Mouse (Mus musculus) lung, embryonic 16.5 days (tissue): ENCODE results near the gene Mmp28. TPM values are rescaled to one million over a fixed set of nuclear protein-coding genes. Genes with fewer than 3 reads are reported as not detected.

Experiments used
- ATAC-seq: fragments of 200-750 bp; cut with Nextera tagmentation; 2 replicates; pipeline ENCODE4 v1.8.0; 2017; ENCODE audit warnings: low read depth, mild to moderate bottlenecking, moderate library complexity
- H3K27ac ChIP-seq: fragments of 300-500 bp; sonication (generic); 2 replicates; pipeline ENCODE4 v1.5.1; 2014; ENCODE audit warnings: mild to moderate bottlenecking, control low read depth, low read length
- H3K27me3 ChIP-seq: fragments of 300-500 bp; sonication (generic); 2 replicates; pipeline ENCODE4 v1.6.1; 2014; ENCODE audit warnings: low read depth, low read length, mixed read lengths; ENCODE audit not compliant: control insufficient read depth, insufficient read depth
- H3K36me3 ChIP-seq: fragments of 300-500 bp; sonication (generic); 2 replicates; pipeline ENCODE4 v1.6.1; 2014; ENCODE audit warnings: low read length; ENCODE audit not compliant: control insufficient read depth, insufficient read depth
- H3K4me1 ChIP-seq: fragments of 300-500 bp; sonication (generic); replicated peaks from 2 replicates; pipeline ENCODE4 v1.6.1; 2014; ENCODE audit warnings: low read length, mixed read lengths; ENCODE audit not compliant: control insufficient read depth, insufficient read depth
- H3K4me2 ChIP-seq: fragments of 300-500 bp; sonication (generic); 2 replicates; pipeline ENCODE4 v1.6.1; 2014; ENCODE audit warnings: low read depth, low read length, control low read depth
- H3K4me3 ChIP-seq: fragments of 300-500 bp; sonication (generic); 2 replicates; pipeline ENCODE4 v1.5.1; 2014; ENCODE audit warnings: mild to moderate bottlenecking, low read length, control low read depth
- H3K9ac ChIP-seq: fragments of 300-500 bp; sonication (generic); 2 replicates; pipeline ENCODE4 v1.6.1; 2014; ENCODE audit warnings: low read length, control low read depth
- H3K9me3 ChIP-seq: fragments of 300-500 bp; sonication (generic); 2 replicates; pipeline ENCODE4 v1.6.1; 2016; ENCODE audit warnings: low read length; ENCODE audit not compliant: control insufficient read depth
- WGBS: fragments of 180-500 bp; shearing (Covaris S2); extraction: QIAGEN DNeasy Blood & Tissue Kit; methylation state at CpG from one replicate; pipeline ENCODE4 v1.1.7; 2014; 5-methylcytosine and 5-hydroxymethylcytosine counted together
- polyA plus RNA-seq: library from polyadenylated mRNA; unstranded; fragments of >200 nt; fragmentation: Nextera tagmentation; extraction: Ambion mirVana; gene quantifications from 2 replicates; pipeline ENCODE4 v1.2.1, GENCODE M21; 2015

Mmp28 gene
- polyA plus RNA-seq, 1 experiment from 2014 or later, result 1.8 TPM

GRCm38 (mm10) chr11:83440081-83441064 lies 22.5 kb downstream of the Mmp28 start:
- no peak overlapping the region for H3K27ac ChIP-seq
- WGBS, result under 1% methylated on average over 63 of the region's 75 CpGs

GRCm38 (mm10) chr11:83439426-83440060 lies 23.3 kb downstream of the Mmp28 start:
- Histone ChIP-seq H3K27ac (no peak overlapping the region), H3K36me3 (no peaks in the 10 kb centered on the region), H3K9me3 (no peaks in the 10 kb centered on the region), H3K9ac (no peak overlapping the region; the same call in 1 of the 2 replicates), H3K27me3 (peaks cover 35% of the 10 kb centered on the region), H3K4me3 (peak overlapping the region; percentile 68), H3K4me1 (peaks cover 7% of the 10 kb centered on the region; the same call in 1 of the 2 replicates), H3K4me2 (peak overlapping the region; percentile 95)
- ATAC-seq, result no peak
- 33% methylated on average over 11 of the region's 11 CpGs for WGBS

More at GRCm38 (mm10) chr11:83440081-83441064, 22.5 kb downstream of the Mmp28 start:
- no peaks in the 10 kb centered on the region for H3K9me3 ChIP-seq
- H3K4me3 ChIP-seq, result peak overlapping the region; percentile 68
- ATAC-seq, result peak; percentile 96
- peaks cover 10% of the 10 kb centered on the region; the same call in 1 of the 2 replicates for H3K4me1 ChIP-seq
- peak overlapping the region; percentile 68 for H3K9ac ChIP-seq
- peaks cover 41% of the 10 kb centered on the region for H3K27me3 ChIP-seq
- H3K4me2 ChIP-seq, result peak overlapping the region; percentile 95
- H3K36me3 ChIP-seq, result no peaks in the 10 kb centered on the region

- Histone ChIP-seq H3K36me3 (no peaks in the 10 kb centered on the region), H3K4me1 (0 out of 2 replicates have a peak, but pooled peaks cover 2% of the 10 kb centered on the region), H3K4me2 (no peak within 1 kb of the TSS), H3K9ac (no peak within 1 kb of the TSS), H3K4me3 (no peak within 1 kb of the TSS), H3K27ac (no peak within 1 kb of the TSS), H3K9me3 (no peaks in the 10 kb centered on the region), H3K27me3 (peaks cover 15% of the 10 kb centered on the region)
- no peak for ATAC-seq
- 77% methylated on average over 1 of the region's 1 CpGs for WGBS
Measured at GRCm38 (mm10) chr11:83437377-83437776, 25.5 kb downstream of the Mmp28 start, which contains the start of gene 1700020L24Rik. Gene 1700020L24Rik, plus strand, starts transcription at chr11:83437677.

- no peaks in the 10 kb centered on the region for H3K4me1 ChIP-seq
- H3K4me2 ChIP-seq, result no peak overlapping the region
- no peak overlapping the region for H3K27ac ChIP-seq
- H3K9me3 ChIP-seq, result no peaks in the 10 kb centered on the region
- no peaks in the 10 kb centered on the region for H3K36me3 ChIP-seq
- no peak overlapping the region for H3K9ac ChIP-seq
- H3K4me3 ChIP-seq, result no peak overlapping the region
- ATAC-seq, result no peak
- peaks cover 15% of the 10 kb centered on the region for H3K27me3 ChIP-seq
- 68% methylated on average over 2 of the region's 2 CpGs for WGBS
Measured at GRCm38 (mm10) chr11:83432533-83432932, 30.3 kb downstream of the Mmp28 start.

GRCm38 (mm10) chr11:83429355-83429754 lies 33.5 kb downstream of the Mmp28 start, which contains the start of gene Gas2l2:
Gene Gas2l2, minus strand, starts transcription at chr11:83429455.
- peaks cover 21% of the 10 kb centered on the region for H3K27me3 ChIP-seq
- WGBS, result 50% methylated on average over 5 of the region's 5 CpGs
- no peaks in the 10 kb centered on the region for H3K36me3 ChIP-seq
- no peak within 1 kb of the TSS for H3K4me2 ChIP-seq
- no peak within 1 kb of the TSS for H3K9ac ChIP-seq
- no peak within 1 kb of the TSS for H3K27ac ChIP-seq
- no peak within 1 kb of the TSS for H3K4me3 ChIP-seq
- no peak for ATAC-seq
- no peaks in the 10 kb centered on the region for H3K4me1 ChIP-seq
- H3K9me3 ChIP-seq, result no peaks in the 10 kb centered on the region

- H3K27ac ChIP-seq, result no peak overlapping the region
- H3K4me3 ChIP-seq, result no peak overlapping the region
- no peak overlapping the region for H3K4me2 ChIP-seq
- peaks cover 21% of the 10 kb centered on the region for H3K27me3 ChIP-seq
- no peaks in the 10 kb centered on the region for H3K4me1 ChIP-seq
- 22% methylated on average over 17 of the region's 17 CpGs for WGBS
- no peaks in the 10 kb centered on the region for H3K36me3 ChIP-seq
- H3K9me3 ChIP-seq, result no peaks in the 10 kb centered on the region
- no peak overlapping the region for H3K9ac ChIP-seq
- ATAC-seq, result no peak
Measured at GRCm38 (mm10) chr11:83426964-83427363, 35.9 kb downstream of the Mmp28 start.

- H3K9ac ChIP-seq, result no peak overlapping the region
- H3K4me2 ChIP-seq, result no peak overlapping the region
- H3K4me3 ChIP-seq, result no peak overlapping the region
- no peaks in the 10 kb centered on the region for H3K9me3 ChIP-seq
- H3K27ac ChIP-seq, result no peak overlapping the region
- 5% methylated on average over 8 of the region's 8 CpGs for WGBS
- peak; percentile 68; the same call in 1 of the 2 replicates for ATAC-seq
- H3K27me3 ChIP-seq, result peaks cover 22% of the 10 kb centered on the region
- H3K36me3 ChIP-seq, result no peaks in the 10 kb centered on the region
- no peaks in the 10 kb centered on the region for H3K4me1 ChIP-seq
Measured at GRCm38 (mm10) chr11:83424681-83425080, 38.2 kb downstream of the Mmp28 start.

- peaks cover 15% of the 10 kb centered on the region for H3K27me3 ChIP-seq
- no peaks in the 10 kb centered on the region for H3K9me3 ChIP-seq
- no peak overlapping the region for H3K27ac ChIP-seq
- WGBS, result 2% methylated on average over 9 of the region's 9 CpGs
- H3K4me3 ChIP-seq, result no peak overlapping the region
- H3K36me3 ChIP-seq, result no peaks in the 10 kb centered on the region
- peaks cover 3% of the 10 kb centered on the region; the same call in 1 of the 2 replicates for H3K4me1 ChIP-seq
- no peak for ATAC-seq
- no peak overlapping the region for H3K4me2 ChIP-seq
- H3K9ac ChIP-seq, result no peak overlapping the region
Measured at GRCm38 (mm10) chr11:83421305-83421704, 41.6 kb downstream of the Mmp28 start.

GRCm38 (mm10) chr11:83420338-83420737 lies 42.5 kb downstream of the Mmp28 start:
- Histone ChIP-seq H3K9ac (no peak overlapping the region), H3K4me3 (no peak overlapping the region), H3K36me3 (no peaks in the 10 kb centered on the region), H3K4me2 (no peak overlapping the region), H3K9me3 (no peaks in the 10 kb centered on the region), H3K27ac (no peak overlapping the region), H3K27me3 (peaks cover 15% of the 10 kb centered on the region), H3K4me1 (peaks cover 3% of the 10 kb centered on the region; the same call in 1 of the 2 replicates)
- 41% methylated on average over 4 of the region's 4 CpGs for WGBS
- ATAC-seq, result no peak
